Mouse (Mus musculus): ENCODE measurements around the gene Sac3d1. TPM values are rescaled to one million over a fixed set of nuclear protein-coding genes. Genes with fewer than 3 reads are reported as not detected.

Gene Sac3d1
- 45.8 and 56.6 TPM in 2 replicates for polyA plus RNA-seq (2014; fragmentation: Nextera tagmentation; extraction: Ambion mirVana)

- WGBS = under 1% methylated on average over 77 of the region's 77 CpGs
- H3K4me2 ChIP-seq (ENCODE audit: low read length) = peak within 1 kb of the TSS; percentile 94
- H3K9me3 ChIP-seq (ENCODE audit: control insufficient read depth, low read length) = no peaks in the 10 kb centered on the region
- peaks cover 14% of the 10 kb centered on the region; the same call in 1 of the 2 replicates for H3K4me1 ChIP-seq (ENCODE audit: control insufficient read depth, insufficient read depth, low read length)
- no peaks in the 10 kb centered on the region for H3K27me3 ChIP-seq (ENCODE audit: control insufficient read depth, insufficient read depth, low read length)
- peak within 1 kb of the TSS; percentile 78 for H3K4me3 ChIP-seq (replicated peaks; ENCODE audit: low read depth, low read length)
- H3K36me3 ChIP-seq (ENCODE audit: control insufficient read depth, insufficient read depth, low read length) = peaks cover 33% of the 10 kb centered on the region
- peak; percentile 97 for DNase-seq
- H3K9ac ChIP-seq (replicated peaks; ENCODE audit: low read length) = peak within 1 kb of the TSS; percentile 81
- H3K27ac ChIP-seq (replicated peaks; ENCODE audit: low read depth, low read length) = peak within 1 kb of the TSS; percentile 92
- peak; percentile 86 for ATAC-seq (ENCODE audit: low FRiP score, low TSS enrichment)
These were observed at the start of gene Sac3d1 for GRCm38 (mm10) chr19:6117986-6118676. TSS of gene Sac3d1 (minus strand) at chr19:6118650.

- no peak overlapping the region for H3K4me3 ChIP-seq (replicated peaks; ENCODE audit: low read depth, low read length)
- no peaks in the 10 kb centered on the region for H3K4me1 ChIP-seq (ENCODE audit: control insufficient read depth, insufficient read depth, low read length)
- H3K9ac ChIP-seq (replicated peaks; ENCODE audit: low read length) = no peak overlapping the region
- ATAC-seq (ENCODE audit: low FRiP score, low TSS enrichment) (no peak), DNase-seq (no peak)
- no peaks in the 10 kb centered on the region for H3K27me3 ChIP-seq (ENCODE audit: control insufficient read depth, insufficient read depth, low read length)
- H3K36me3 ChIP-seq (ENCODE audit: control insufficient read depth, insufficient read depth, low read length) = no peaks in the 10 kb centered on the region
- no peak overlapping the region for H3K27ac ChIP-seq (replicated peaks; ENCODE audit: low read depth, low read length)
- no peak overlapping the region for H3K4me2 ChIP-seq (ENCODE audit: low read length)
- no peaks in the 10 kb centered on the region for H3K9me3 ChIP-seq (ENCODE audit: control insufficient read depth, low read length)
- 70% methylated on average over 4 of the region's 4 CpGs for WGBS
These were observed 48.3 kb upstream of the Sac3d1 start for GRCm38 (mm10) chr19:6166750-6167149.

- DNase-seq (no peak), ATAC-seq (ENCODE audit: low FRiP score, low TSS enrichment) (no peak)
- Histone ChIP-seq H3K4me2 (ENCODE audit: low read length) (no peak overlapping the region), H3K9ac (replicated peaks; ENCODE audit: low read length) (no peak overlapping the region), H3K27me3 (ENCODE audit: control insufficient read depth, insufficient read depth, low read length) (no peaks in the 10 kb centered on the region), H3K27ac (replicated peaks; ENCODE audit: low read depth, low read length) (no peak overlapping the region), H3K9me3 (ENCODE audit: control insufficient read depth, low read length) (no peaks in the 10 kb centered on the region), H3K4me3 (replicated peaks; ENCODE audit: low read depth, low read length) (no peak overlapping the region), H3K36me3 (ENCODE audit: control insufficient read depth, insufficient read depth, low read length) (no peaks in the 10 kb centered on the region), H3K4me1 (ENCODE audit: control insufficient read depth, insufficient read depth, low read length) (no peaks in the 10 kb centered on the region)
- WGBS = 76% methylated on average over 10 of the region's 10 CpGs
These were observed 45.6 kb upstream of the Sac3d1 start for GRCm38 (mm10) chr19:6163872-6164547.

DNA sequence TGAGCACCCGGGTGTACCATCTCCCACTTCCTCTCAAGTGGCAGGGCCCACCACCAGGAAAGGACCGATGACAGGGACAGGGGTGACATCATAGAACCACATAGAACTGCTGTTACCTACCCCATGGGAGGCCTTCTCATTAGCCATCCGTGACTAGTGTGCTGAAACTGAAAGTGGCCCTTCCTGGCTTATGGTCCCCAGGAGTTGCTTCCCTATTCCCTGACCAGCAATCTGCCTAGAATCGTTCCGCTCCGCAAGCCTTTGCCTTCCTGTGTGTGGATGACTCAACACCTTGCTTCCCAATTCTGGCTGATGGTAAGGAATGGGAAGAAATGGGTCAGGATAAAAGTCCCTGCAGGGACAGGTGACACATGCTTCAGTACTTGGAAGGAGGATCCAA is 38.8 kb upstream of the Sac3d1 start:
- WGBS = 81% methylated on average over 6 of the region's 6 CpGs
- no peak for DNase-seq
- Histone ChIP-seq H3K4me2 (ENCODE audit: low read length) (no peak overlapping the region), H3K27me3 (ENCODE audit: control insufficient read depth, insufficient read depth, low read length) (no peaks in the 10 kb centered on the region), H3K27ac (replicated peaks; ENCODE audit: low read depth, low read length) (no peak overlapping the region), H3K4me1 (ENCODE audit: control insufficient read depth, insufficient read depth, low read length) (no peaks in the 10 kb centered on the region), H3K9ac (replicated peaks; ENCODE audit: low read length) (no peak overlapping the region), H3K4me3 (replicated peaks; ENCODE audit: low read depth, low read length) (no peak overlapping the region), H3K9me3 (ENCODE audit: control insufficient read depth, low read length) (no peaks in the 10 kb centered on the region), H3K36me3 (ENCODE audit: control insufficient read depth, insufficient read depth, low read length) (no peaks in the 10 kb centered on the region)
- no peak for ATAC-seq (ENCODE audit: low FRiP score, low TSS enrichment)

DNA sequence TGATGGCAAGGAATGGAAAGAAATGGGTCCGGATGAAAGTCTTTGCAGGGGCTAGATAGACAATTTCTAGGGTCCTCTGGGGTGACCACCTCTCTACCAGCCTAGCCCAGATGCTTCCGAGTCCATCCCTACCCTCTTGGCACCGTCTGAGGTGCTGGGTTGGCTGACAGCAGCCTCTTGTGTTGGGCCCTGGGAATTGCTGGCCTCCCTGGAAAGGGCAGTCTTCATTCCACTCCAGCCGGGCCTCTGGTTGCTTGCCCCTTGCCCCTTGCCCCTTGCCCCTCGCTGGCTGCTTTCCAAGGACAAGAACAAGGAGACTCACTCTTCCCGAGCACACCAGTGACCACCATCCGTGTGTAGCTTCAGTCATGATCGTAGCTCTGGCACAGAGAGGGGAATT is 37.9 kb upstream of the Sac3d1 start:
- no peak overlapping the region for H3K27ac ChIP-seq (replicated peaks; ENCODE audit: low read depth, low read length)
- WGBS = 74% methylated on average over 8 of the region's 8 CpGs
- H3K9ac ChIP-seq (replicated peaks; ENCODE audit: low read length) = no peak overlapping the region
- no peaks in the 10 kb centered on the region for H3K27me3 ChIP-seq (ENCODE audit: control insufficient read depth, insufficient read depth, low read length)
- H3K4me1 ChIP-seq (ENCODE audit: control insufficient read depth, insufficient read depth, low read length) = no peaks in the 10 kb centered on the region
- no peak overlapping the region for H3K4me3 ChIP-seq (replicated peaks; ENCODE audit: low read depth, low read length)
- no peak for DNase-seq
- ATAC-seq (ENCODE audit: low FRiP score, low TSS enrichment) = no peak
- no peaks in the 10 kb centered on the region for H3K36me3 ChIP-seq (ENCODE audit: control insufficient read depth, insufficient read depth, low read length)
- no peaks in the 10 kb centered on the region for H3K9me3 ChIP-seq (ENCODE audit: control insufficient read depth, low read length)
- H3K4me2 ChIP-seq (ENCODE audit: low read length) = no peak overlapping the region

DNA sequence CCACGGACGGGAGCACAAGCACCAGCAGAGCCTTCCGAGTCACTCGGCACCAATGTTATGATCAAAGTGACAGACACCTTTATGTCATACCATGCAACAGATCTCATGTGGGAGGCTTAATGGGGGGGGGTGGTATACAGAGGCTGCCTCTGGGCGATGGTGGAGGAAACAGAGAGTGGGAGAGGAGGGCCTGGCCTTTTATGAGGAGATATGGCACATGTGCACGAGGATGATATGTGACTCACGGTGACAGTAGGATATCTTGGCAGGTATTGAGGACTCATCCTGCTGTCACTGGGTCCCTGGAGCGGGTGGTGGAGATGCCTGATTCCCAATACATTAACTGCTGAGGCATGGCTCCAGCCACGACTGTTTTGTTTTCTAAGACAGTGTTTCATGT is 36.7 kb upstream of the Sac3d1 start:
- H3K36me3 ChIP-seq (ENCODE audit: control insufficient read depth, insufficient read depth, low read length) = no peaks in the 10 kb centered on the region
- no peak overlapping the region for H3K4me2 ChIP-seq (ENCODE audit: low read length)
- no peaks in the 10 kb centered on the region for H3K27me3 ChIP-seq (ENCODE audit: control insufficient read depth, insufficient read depth, low read length)
- no peaks in the 10 kb centered on the region for H3K9me3 ChIP-seq (ENCODE audit: control insufficient read depth, low read length)
- no peaks in the 10 kb centered on the region for H3K4me1 ChIP-seq (ENCODE audit: control insufficient read depth, insufficient read depth, low read length)
- H3K27ac ChIP-seq (replicated peaks; ENCODE audit: low read depth, low read length) = no peak overlapping the region
- H3K9ac ChIP-seq (replicated peaks; ENCODE audit: low read length) = no peak overlapping the region
- no peak for DNase-seq
- ATAC-seq (ENCODE audit: low FRiP score, low TSS enrichment) = no peak
- no peak overlapping the region for H3K4me3 ChIP-seq (replicated peaks; ENCODE audit: low read depth, low read length)
- WGBS = 89% methylated on average over 9 of the region's 9 CpGs

GRCm38 (mm10) chr19:6144842-6145241 is 26.4 kb upstream of the Sac3d1 start:
- ATAC-seq (ENCODE audit: low FRiP score, low TSS enrichment) (no peak), DNase-seq (no peak)
- H3K4me1 ChIP-seq (ENCODE audit: control insufficient read depth, insufficient read depth, low read length) = peaks cover 6% of the 10 kb centered on the region
- no peaks in the 10 kb centered on the region for H3K27me3 ChIP-seq (ENCODE audit: control insufficient read depth, insufficient read depth, low read length)
- 83% methylated on average over 5 of the region's 5 CpGs for WGBS
- no peak overlapping the region for H3K9ac ChIP-seq (replicated peaks; ENCODE audit: low read length)
- no peak overlapping the region for H3K27ac ChIP-seq (replicated peaks; ENCODE audit: low read depth, low read length)
- H3K9me3 ChIP-seq (ENCODE audit: control insufficient read depth, low read length) = no peaks in the 10 kb centered on the region
- no peak overlapping the region for H3K4me3 ChIP-seq (replicated peaks; ENCODE audit: low read depth, low read length)
- H3K4me2 ChIP-seq (ENCODE audit: low read length) = no peak overlapping the region
- no peaks in the 10 kb centered on the region for H3K36me3 ChIP-seq (ENCODE audit: control insufficient read depth, insufficient read depth, low read length)

GRCm38 (mm10) chr19:6141394-6141749 is 22.9 kb upstream of the Sac3d1 start, which contains the start of gene Arl2:
TSS of gene Arl2 (minus strand) at chr19:6141548.
- Histone ChIP-seq H3K4me2 (ENCODE audit: low read length) (peak within 1 kb of the TSS; percentile 80), H3K4me1 (ENCODE audit: control insufficient read depth, insufficient read depth, low read length) (peaks cover 11% of the 10 kb centered on the region)
- under 1% methylated on average over 15 of the region's 15 CpGs for WGBS

More at GRCm38 (mm10) chr19:6141394-6141749, 22.9 kb upstream of the Sac3d1 start, which contains the start of gene Arl2:
- DNase-seq (peak; percentile 94), ATAC-seq (ENCODE audit: low FRiP score, low TSS enrichment) (peak; percentile 81)
- peak within 1 kb of the TSS; percentile 83 for H3K9ac ChIP-seq (replicated peaks; ENCODE audit: low read length)
- no peaks in the 10 kb centered on the region for H3K27me3 ChIP-seq (ENCODE audit: control insufficient read depth, insufficient read depth, low read length)
- H3K36me3 ChIP-seq (ENCODE audit: control insufficient read depth, insufficient read depth, low read length) = peaks cover 14% of the 10 kb centered on the region
- H3K27ac ChIP-seq (replicated peaks; ENCODE audit: low read depth, low read length) = peak within 1 kb of the TSS; percentile 98
- H3K9me3 ChIP-seq (ENCODE audit: control insufficient read depth, low read length) = no peaks in the 10 kb centered on the region
- H3K4me3 ChIP-seq (replicated peaks; ENCODE audit: low read depth, low read length) = peak within 1 kb of the TSS; percentile 53
